27 mouse cellular contexts compared by ENCODE assay signal in the genomic region with DNA sequence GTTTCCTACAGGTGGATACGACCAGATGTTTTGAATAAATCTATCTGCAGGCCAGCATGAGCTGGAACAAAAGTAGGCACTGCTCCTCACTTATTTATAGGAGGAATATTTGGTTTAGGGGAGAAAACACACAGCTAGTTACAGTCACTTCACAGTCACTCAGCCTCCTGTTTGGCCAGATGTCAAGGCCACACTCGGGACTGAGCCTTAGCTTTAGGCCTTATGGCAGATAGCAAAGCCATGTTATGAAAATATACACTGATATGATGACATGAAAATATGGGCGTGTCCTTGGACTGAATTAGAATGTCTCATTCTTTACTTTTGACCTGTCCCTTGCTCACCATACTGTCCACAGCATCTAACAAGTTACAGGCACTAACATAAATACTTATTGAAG.
A peak's percentile ranks its signal among the peaks of the same experiment; 100 is the strongest.
DNase-seq lines count a peak whose midpoint lies in the region; ATAC-seq and TF ChIP-seq lines count a peak whose summit lies in the region.
"Had no signal": no experiment of that assay in that cellular context is flagged by ENCODE, and none has a peak within 500 bp of the region (broad histone marks: within the 10 kb centered on the region; RNA-seq: fewer than 3 reads in every experiment).

No protein-coding gene starts in this region.

- no peak for DNase-seq in lung, postnatal 14 days
- peak; percentile 3 for DNase-seq in lung, postnatal 10 days
- no peak for DNase-seq in lung, adult 2 months
- peak; percentile 20 for DNase-seq in A20 (ENCODE audit: low read depth, low spot score)
- peak; percentile 22 to 62 for DNase-seq in lung, postnatal 4 days
- no peak for DNase-seq in embryo, embryonic 10.5 days (ENCODE audit: low spot score)
- DNase-seq in urinary bladder, postnatal 25 days (ENCODE audit: low spot score): no peak
- DNase-seq: adrenal gland, adult 8-10 months; cerebellum, adult 11 months; cerebellum, adult 2 months; cerebellum, adult 9-11 months; cerebellum, postnatal 25 days; embryo, embryonic 11 days; gastrocnemius, postnatal 25 days; heart, adult 2 months; heart, postnatal 14 days; heart, postnatal 4 days had no signal

- no peaks in the 10 kb centered on the region for H3K9me3 ChIP-seq in lung, embryonic 15.5 days
- H3K9me3 ChIP-seq: embryonic facial prominence, embryonic 10.5 days; embryonic facial prominence, embryonic 13.5 days; forebrain, embryonic 12.5 days; forebrain, embryonic 15.5 days; heart, embryonic 10.5 days; heart, embryonic 13.5 days had no signal

- no peak for TF ChIP-seq CTCF in lung, adult 2 months (IDR thresholded peaks at IDR 0.05; ENCODE audit: insufficient read depth, low read length)

- no peak overlapping the region for H3K9ac ChIP-seq in lung, embryonic 15.5 days
- H3K9ac ChIP-seq: embryonic facial prominence, embryonic 13.5 days; forebrain, embryonic 12.5 days; forebrain, embryonic 15.5 days; heart, embryonic 13.5 days; hindbrain, embryonic 14.5 days had no signal

- H3K4me2 ChIP-seq in lung, embryonic 15.5 days: no peak overlapping the region
- H3K4me2 ChIP-seq: embryonic facial prominence, embryonic 13.5 days; forebrain, embryonic 12.5 days; forebrain, embryonic 15.5 days; heart, embryonic 13.5 days; hindbrain, embryonic 14.5 days had no signal

- WGBS in lung, embryonic 15.5 days: 39% methylated on average over 3 of the region's 3 CpGs
- WGBS in lung, adult 2 months: 51% methylated on average over 3 of the region's 3 CpGs

- no peak overlapping the region for H3K27ac ChIP-seq in lung, embryonic 15.5 days
- H3K27ac ChIP-seq: embryonic facial prominence, embryonic 10.5 days; embryonic facial prominence, embryonic 13.5 days; forebrain, embryonic 12.5 days; forebrain, embryonic 15.5 days; heart, adult 2 months; heart, embryonic 10.5 days; heart, embryonic 13.5 days; hindbrain, embryonic 14.5 days had no signal

- peak; percentile 81; the same call in 1 of the 2 replicates for ATAC-seq in lung, embryonic 15.5 days (ENCODE audit: borderline replicate concordance, extremely low read depth, low FRiP score, low TSS enrichment)
- ATAC-seq: activated CD4-positive, CD25-positive, alpha-beta regulatory T cell, adult 4 months; forebrain, embryonic 15.5 days had no signal

- H3K4me1 ChIP-seq in lung, embryonic 15.5 days: no peaks in the 10 kb centered on the region
- no peaks in the 10 kb centered on the region for H3K4me1 ChIP-seq in lung, adult 2 months (ENCODE audit: control insufficient read depth, insufficient read depth, low read length)
- H3K4me1 ChIP-seq: heart, embryonic 10.5 days; heart, embryonic 13.5 days had no signal

- no peaks in the 10 kb centered on the region for H3K36me3 ChIP-seq in lung, embryonic 15.5 days
- H3K36me3 ChIP-seq: embryonic facial prominence, embryonic 10.5 days; embryonic facial prominence, embryonic 13.5 days; forebrain, embryonic 12.5 days; forebrain, embryonic 15.5 days; heart, embryonic 10.5 days; heart, embryonic 13.5 days had no signal

- no peak overlapping the region for H3K4me3 ChIP-seq in lung, embryonic 15.5 days
- H3K4me3 ChIP-seq in lung, adult 2 months (replicated peaks; ENCODE audit: extremely low read depth, low read depth, low read length): no peak overlapping the region
- H3K4me3 ChIP-seq: embryonic facial prominence, embryonic 10.5 days; embryonic facial prominence, embryonic 13.5 days; erythroblast, embryonic 14.5 days; forebrain, embryonic 12.5 days; forebrain, embryonic 15.5 days; heart, adult 2 months; heart, embryonic 10.5 days; heart, embryonic 13.5 days had no signal

- H3K27me3 ChIP-seq in lung, embryonic 15.5 days: no peaks in the 10 kb centered on the region
- H3K27me3 ChIP-seq: embryonic facial prominence, embryonic 13.5 days; forebrain, embryonic 12.5 days; forebrain, embryonic 15.5 days; heart, embryonic 13.5 days had no signal

- TF ChIP-seq POLR2A in lung, adult 2 months (IDR thresholded peaks at IDR 0.05; ENCODE audit: borderline replicate concordance, extremely low read depth, low read depth, low read length): no peak

Comparison
In these comparisons a context has a peak if more than half of its experiments do, and no peak if none do; other contexts are left out.
1. DNase-seq: peak in lung, postnatal 10 days (single experiment), A20 (single experiment) and lung, postnatal 4 days (2 of 2); none in lung, postnatal 14 days (single experiment), lung, adult 2 months (single experiment), embryo, embryonic 10.5 days (single experiment) and urinary bladder, postnatal 25 days (single experiment).